In the genomic region with DNA sequence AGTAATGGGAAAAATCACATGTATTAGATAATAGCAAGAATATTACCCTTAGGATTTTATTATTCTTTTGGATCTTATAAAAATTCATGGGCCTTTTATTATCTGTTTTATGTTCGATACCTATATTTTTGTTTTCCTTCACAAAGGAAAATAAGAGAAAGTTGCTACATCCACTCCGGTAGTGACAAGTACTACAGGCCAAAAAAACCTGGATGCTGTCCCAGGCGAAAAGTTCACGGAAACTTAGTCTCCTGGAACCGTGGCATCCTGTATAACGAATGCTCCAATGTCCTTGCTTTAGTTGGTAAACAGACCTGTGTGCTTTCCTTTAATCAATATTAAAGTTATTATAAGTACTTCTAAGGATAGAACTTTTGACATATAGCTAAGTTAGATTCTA, we compare ENCODE assay signal across 25 mouse cellular contexts.
A peak's percentile ranks its signal among the peaks of the same experiment; 100 is the strongest.
DNase-seq lines count a peak whose midpoint lies in the region; ATAC-seq and TF ChIP-seq lines count a peak whose summit lies in the region.
"Had no signal": no experiment of that assay in that cellular context is flagged by ENCODE, and none has a peak within 500 bp of the region (broad histone marks: within the 10 kb centered on the region; RNA-seq: fewer than 3 reads in every experiment).

No protein-coding gene starts in this region.

- H3K27me3 ChIP-seq in heart, embryonic 12.5 days (replicated peaks): no peaks in the 10 kb centered on the region
- H3K27me3 ChIP-seq in liver, adult 2 months (ENCODE audit: control insufficient read depth, insufficient read depth, low read length): no peaks in the 10 kb centered on the region
- H3K27me3 ChIP-seq in liver, embryonic 12.5 days (replicated peaks): no peaks in the 10 kb centered on the region
- H3K27me3 ChIP-seq: CH12.LX; embryonic facial prominence, embryonic 12.5 days; forebrain, embryonic 13.5 days; forebrain, embryonic 15.5 days; Patski had no signal

- H3K79me2 ChIP-seq in liver, adult 2 months (ENCODE audit: control insufficient read depth, insufficient read depth, low read length): no peaks in the 10 kb centered on the region

- peak; percentile 22 for DNase-seq in adrenal gland, postnatal 10 days
- DNase-seq in adrenal gland, adult 18-20 months (ENCODE audit: low spot score in 2 of 2): no peak
- DNase-seq in gastrocnemius, adult 18-20 months (ENCODE audit: low spot score): peak; percentile 15
- no peak for DNase-seq in gastrocnemius, postnatal 14 days
- DNase-seq in heart, adult 18-20 months: peak; percentile 11 to 15
- DNase-seq in liver, adult 2 months (ENCODE audit: extremely low read depth, low read depth, low spot score): peak; percentile 65
- DNase-seq: adrenal gland, adult 2 months; B cell, adult 2 months; cerebellum, adult 11-12 months; cerebellum, adult 2 months; cerebellum, adult 9-10 months; cerebellum, postnatal 10 days; cerebellum, postnatal 25 days; forebrain, postnatal 0 days had no signal

- H3K9ac ChIP-seq in heart, embryonic 12.5 days: no peak overlapping the region
- H3K9ac ChIP-seq in liver, adult 2 months (ENCODE audit: low read depth, low read length): no peak overlapping the region
- H3K9ac ChIP-seq in liver, embryonic 12.5 days: no peak overlapping the region
- H3K9ac ChIP-seq: embryonic facial prominence, embryonic 12.5 days; forebrain, embryonic 13.5 days; forebrain, embryonic 15.5 days; forebrain, postnatal 0 days had no signal

- 0 out of 2 replicates have a peak, but pooled peaks cover 4% of the 10 kb centered on the region for H3K4me1 ChIP-seq in heart, embryonic 12.5 days (replicated peaks)
- H3K4me1 ChIP-seq in liver, adult 2 months (ENCODE audit: control insufficient read depth, insufficient read depth, low read length): no peaks in the 10 kb centered on the region
- H3K4me1 ChIP-seq in liver, embryonic 12.5 days: no peaks in the 10 kb centered on the region
- H3K4me1 ChIP-seq: embryonic facial prominence, embryonic 10.5 days; embryonic facial prominence, embryonic 12.5 days; forebrain, embryonic 13.5 days; forebrain, embryonic 15.5 days had no signal

- no peaks in the 10 kb centered on the region for H3K36me3 ChIP-seq in heart, embryonic 12.5 days
- no peaks in the 10 kb centered on the region for H3K36me3 ChIP-seq in liver, adult 2 months (ENCODE audit: control insufficient read depth, insufficient read depth, low read length)
- H3K36me3 ChIP-seq in liver, embryonic 12.5 days: no peaks in the 10 kb centered on the region
- H3K36me3 ChIP-seq: embryonic facial prominence, embryonic 10.5 days; embryonic facial prominence, embryonic 12.5 days; forebrain, embryonic 15.5 days; G1E had no signal

- no peaks in the 10 kb centered on the region for H3K9me3 ChIP-seq in heart, embryonic 12.5 days (replicated peaks)
- no peaks in the 10 kb centered on the region for H3K9me3 ChIP-seq in liver, embryonic 12.5 days (replicated peaks)
- H3K9me3 ChIP-seq: embryonic facial prominence, embryonic 10.5 days; embryonic facial prominence, embryonic 12.5 days; forebrain, embryonic 13.5 days; forebrain, embryonic 15.5 days; G1E had no signal

- no peak overlapping the region for H3K27ac ChIP-seq in heart, embryonic 12.5 days (ENCODE audit: poor library complexity, severe bottlenecking)
- no peak overlapping the region for H3K27ac ChIP-seq in liver, adult 2 months (replicated peaks; ENCODE audit: insufficient read depth, low read depth, low read length)
- H3K27ac ChIP-seq in liver, embryonic 12.5 days: no peak overlapping the region
- H3K27ac ChIP-seq: embryonic facial prominence, embryonic 10.5 days; embryonic facial prominence, embryonic 12.5 days; forebrain, embryonic 13.5 days; forebrain, embryonic 15.5 days had no signal

- H3K4me2 ChIP-seq in heart, embryonic 12.5 days: no peak overlapping the region
- no peak overlapping the region for H3K4me2 ChIP-seq in liver, embryonic 12.5 days
- H3K4me2 ChIP-seq: embryonic facial prominence, embryonic 12.5 days; forebrain, embryonic 13.5 days; forebrain, embryonic 15.5 days had no signal

- ATAC-seq in heart, embryonic 12.5 days (ENCODE audit: insufficient number of reproducible peaks, low FRiP score): no peak
- ATAC-seq in liver, embryonic 12.5 days: no peak
- ATAC-seq: activated CD4-positive, CD25-positive, alpha-beta regulatory T cell, adult 4 months; CD4-positive, CD25-positive, alpha-beta regulatory T cell, adult 4 months; forebrain, embryonic 13.5 days; forebrain, embryonic 15.5 days; forebrain, postnatal 0 days; Patski had no signal

- H3K4me3 ChIP-seq in heart, embryonic 12.5 days: no peak overlapping the region
- H3K4me3 ChIP-seq in liver, adult 2 months (ENCODE audit: insufficient read depth, low read depth, low read length): no peak overlapping the region
- no peak overlapping the region for H3K4me3 ChIP-seq in liver, embryonic 12.5 days
- H3K4me3 ChIP-seq: embryonic facial prominence, embryonic 10.5 days; embryonic facial prominence, embryonic 12.5 days; forebrain, embryonic 13.5 days; forebrain, embryonic 15.5 days had no signal

- 88% methylated on average over 6 of the region's 6 CpGs for WGBS in heart, embryonic 12.5 days
- WGBS in liver, adult 2 months: 40% methylated on average over 6 of the region's 6 CpGs
- WGBS in liver, embryonic 12.5 days (ENCODE audit: insufficient replicate concordance): 78% methylated on average over 6 of the region's 6 CpGs

- TF ChIP-seq CTCF in liver, adult 2 months (IDR thresholded peaks at IDR 0.05; ENCODE audit: low read depth, low read length): no peak

- intact Hi-C loops in gastrocnemius, postnatal 14 days (cut with DNase I; ENCODE audit: low total_unique reads): no loop called here

- TF ChIP-seq POLR2A in liver, adult 2 months (IDR thresholded peaks at IDR 0.05; ENCODE audit: extremely low read depth, insufficient read depth, low read length): no peak

Comparison
In these comparisons a context has a peak if more than half of its experiments do, and no peak if none do; other contexts are left out.
1. DNase-seq: peak in adrenal gland, postnatal 10 days (single experiment), gastrocnemius, adult 18-20 months (single experiment), heart, adult 18-20 months (2 of 2) and liver, adult 2 months (single experiment); none in adrenal gland, adult 18-20 months (0 of 2) and gastrocnemius, postnatal 14 days (single experiment).